In genomic region chr17:94749466-94750135, GRCm38 (mm10) we compare ENCODE assay signal across 8 mouse cellular contexts. TPM values are rescaled to one million over a fixed set of nuclear protein-coding genes. Genes with fewer than 3 reads are reported as not detected.
DNase-seq lines count a peak whose midpoint lies in the region; ATAC-seq lines count a peak whose summit lies in the region.

Gene Mettl4 (minus strand): TSS chr17:94750019.

- WGBS in hindbrain, embryonic 12.5 days: under 1% methylated on average over 56 of the region's 56 CpGs

- H3K4me3 ChIP-seq in hindbrain, embryonic 12.5 days: peak within 1 kb of the TSS; percentile 49

- no peaks in the 10 kb centered on the region for H3K36me3 ChIP-seq in hindbrain, embryonic 12.5 days

- peak; percentile 98 for DNase-seq in NIH3T3 (ENCODE audit: low read depth)
- peak; percentile 95 to 96 for DNase-seq in cerebellum, postnatal 10 days
- DNase-seq in frontal cortex, postnatal 10 days (ENCODE audit: low spot score in 2 of 2): peak; percentile 92
- DNase-seq in layer of hippocampus, postnatal 14 days (ENCODE audit: low spot score in 2 of 2): peak; percentile 94 to 95
- DNase-seq in lung, postnatal 14 days: peak; percentile 93
- DNase-seq in retina, adult 2 months (ENCODE audit: low read depth, low spot score): peak; percentile 80
- peak; percentile 82 to 84 for DNase-seq in thymus, postnatal 36 days

- H3K27me3 ChIP-seq in hindbrain, embryonic 12.5 days: no peaks in the 10 kb centered on the region

- H3K27ac ChIP-seq in hindbrain, embryonic 12.5 days: peak within 1 kb of the TSS; percentile 92

- peak within 1 kb of the TSS; percentile 60 for H3K9ac ChIP-seq in hindbrain, embryonic 12.5 days

- H3K4me2 ChIP-seq in hindbrain, embryonic 12.5 days (replicated peaks): peak within 1 kb of the TSS; percentile 68

- H3K4me1 ChIP-seq in hindbrain, embryonic 12.5 days: peaks cover 15% of the 10 kb centered on the region

- H3K9me3 ChIP-seq in hindbrain, embryonic 12.5 days (replicated peaks): no peaks in the 10 kb centered on the region

- peak; percentile 99 for ATAC-seq in hindbrain, embryonic 12.5 days (ENCODE audit: low FRiP score)

RNA-seq across cellular contexts. Expression of gene Mettl4, which starts in this region (rescaled TPM):
- 31.1 TPM in 2 replicates for polyA plus RNA-seq in hindbrain, embryonic 12.5 days (2016; fragmentation: Nextera tagmentation; extraction: Ambion mirVana)
- total RNA-seq in layer of hippocampus, postnatal 14 days (2021): 10 to 100 TPM; 14.2 to 16.2 TPM

Comparison
In these comparisons a context has a peak if more than half of its experiments do, and no peak if none do; other contexts are left out.
1. Peak in every context shown above with its lines: DNase-seq, ATAC-seq, H3K4me3 ChIP-seq and H3K27ac ChIP-seq.